Comparison of ENCODE assay signal across 13 mouse cellular contexts in genomic region chr4:115937061-115937976, GRCm38 (mm10). TPM values are rescaled to one million over a fixed set of nuclear protein-coding genes. Genes with fewer than 3 reads are reported as not detected.
A peak's percentile ranks its signal among the peaks of the same experiment; 100 is the strongest.
DNase-seq lines count a peak whose midpoint lies in the region; ATAC-seq lines count a peak whose summit lies in the region.
"Had no signal": no experiment of that assay in that cellular context is flagged by ENCODE, and none has a peak within 500 bp of the region (broad histone marks: within the 10 kb centered on the region; RNA-seq: fewer than 3 reads in every experiment).

No protein-coding gene starts in this region.

- H3K4me2 ChIP-seq in forebrain, embryonic 12.5 days: peak overlapping the region; percentile 17; the same call in 1 of the 2 replicates
- H3K4me2 ChIP-seq in forebrain, embryonic 14.5 days (ENCODE audit: low read length): no peak overlapping the region
- no peak overlapping the region for H3K4me2 ChIP-seq in lung, embryonic 15.5 days
- peak overlapping the region; percentile 40 for H3K4me2 ChIP-seq in hindbrain, embryonic 13.5 days
- peak overlapping the region; percentile 61 for H3K4me2 ChIP-seq in midbrain, embryonic 14.5 days (ENCODE audit: low read length)
- H3K4me2 ChIP-seq: liver, embryonic 15.5 days; neural tube, embryonic 15.5 days had no signal

- no peak overlapping the region for H3K27ac ChIP-seq in forebrain, embryonic 12.5 days
- no peak overlapping the region for H3K27ac ChIP-seq in forebrain, embryonic 14.5 days (ENCODE audit: low read depth, low read length)
- no peak overlapping the region for H3K27ac ChIP-seq in lung, embryonic 15.5 days
- peak overlapping the region; percentile 30; the same call in 1 of the 2 replicates for H3K27ac ChIP-seq in hindbrain, embryonic 13.5 days
- no peak overlapping the region for H3K27ac ChIP-seq in midbrain, embryonic 14.5 days (replicated peaks; ENCODE audit: low read depth, low read length)
- H3K27ac ChIP-seq: gastrocnemius, adult 2 months; liver, embryonic 15.5 days; neural tube, embryonic 15.5 days had no signal

- no peak overlapping the region for H3K4me3 ChIP-seq in forebrain, embryonic 12.5 days (replicated peaks)
- H3K4me3 ChIP-seq in forebrain, embryonic 14.5 days (ENCODE audit: low read depth, low read length): no peak overlapping the region
- H3K4me3 ChIP-seq in lung, embryonic 15.5 days: no peak overlapping the region
- peak overlapping the region; percentile 34 for H3K4me3 ChIP-seq in hindbrain, embryonic 13.5 days
- peak overlapping the region; percentile 35 for H3K4me3 ChIP-seq in midbrain, embryonic 14.5 days (replicated peaks; ENCODE audit: low read depth, low read length)
- H3K4me3 ChIP-seq: liver, embryonic 15.5 days; neural tube, embryonic 15.5 days had no signal

- no peak for DNase-seq in forebrain, embryonic 14.5 days (ENCODE audit: low spot score)
- DNase-seq in lung, postnatal 25 days (ENCODE audit: low spot score): no peak
- DNase-seq in midbrain, embryonic 14.5 days: peak; percentile 15
- no peak for DNase-seq in kidney, postnatal 14 days
- DNase-seq: gastrocnemius, adult 2 months; thymus, postnatal 25 days had no signal

- ATAC-seq in forebrain, embryonic 12.5 days (ENCODE audit: low FRiP score): no peak
- ATAC-seq in forebrain, embryonic 14.5 days: no peak
- 0 out of 2 replicates have a peak, but pooled peaks have one; percentile 6 for ATAC-seq in lung, embryonic 15.5 days (ENCODE audit: borderline replicate concordance, extremely low read depth, low FRiP score, low TSS enrichment)
- ATAC-seq in hindbrain, embryonic 13.5 days (ENCODE audit: low FRiP score): no peak
- no peak for ATAC-seq in midbrain, embryonic 14.5 days (ENCODE audit: low FRiP score, low TSS enrichment)
- ATAC-seq in activated CD4-positive, CD25-positive, alpha-beta regulatory T cell, adult 4 months: no peak

- no peaks in the 10 kb centered on the region for H3K9me3 ChIP-seq in forebrain, embryonic 12.5 days
- no peaks in the 10 kb centered on the region for H3K9me3 ChIP-seq in forebrain, embryonic 14.5 days (replicated peaks; ENCODE audit: control insufficient read depth, low read length)
- no peaks in the 10 kb centered on the region for H3K9me3 ChIP-seq in lung, embryonic 15.5 days
- H3K9me3 ChIP-seq in hindbrain, embryonic 13.5 days: no peaks in the 10 kb centered on the region
- no peaks in the 10 kb centered on the region for H3K9me3 ChIP-seq in midbrain, embryonic 14.5 days (ENCODE audit: control insufficient read depth, low read length)
- H3K9me3 ChIP-seq: liver, embryonic 15.5 days; neural tube, embryonic 15.5 days had no signal

- H3K4me1 ChIP-seq in forebrain, embryonic 12.5 days: peaks cover 52% of the 10 kb centered on the region
- no peaks in the 10 kb centered on the region for H3K4me1 ChIP-seq in forebrain, embryonic 14.5 days (ENCODE audit: control insufficient read depth, insufficient read depth, low read length)
- H3K4me1 ChIP-seq in lung, embryonic 15.5 days: peaks cover 17% of the 10 kb centered on the region
- H3K4me1 ChIP-seq in hindbrain, embryonic 13.5 days (replicated peaks): peaks cover 35% of the 10 kb centered on the region
- peaks cover 18% of the 10 kb centered on the region for H3K4me1 ChIP-seq in midbrain, embryonic 14.5 days (ENCODE audit: control insufficient read depth, insufficient read depth, low read length)

- H3K9ac ChIP-seq in forebrain, embryonic 12.5 days: no peak overlapping the region
- no peak overlapping the region for H3K9ac ChIP-seq in forebrain, embryonic 14.5 days (ENCODE audit: low read length)
- no peak overlapping the region for H3K9ac ChIP-seq in lung, embryonic 15.5 days
- H3K9ac ChIP-seq in hindbrain, embryonic 13.5 days: 0 out of 2 replicates have a peak overlapping the region, but pooled peaks have one; percentile 39
- H3K9ac ChIP-seq in midbrain, embryonic 14.5 days (replicated peaks; ENCODE audit: low read length): no peak overlapping the region; the same call in 1 of the 2 replicates
- H3K9ac ChIP-seq: liver, embryonic 15.5 days; neural tube, embryonic 15.5 days had no signal

- H3K36me3 ChIP-seq in forebrain, embryonic 12.5 days (replicated peaks): no peaks in the 10 kb centered on the region
- no peaks in the 10 kb centered on the region for H3K36me3 ChIP-seq in forebrain, embryonic 14.5 days (ENCODE audit: control insufficient read depth, insufficient read depth, low read length)
- H3K36me3 ChIP-seq in lung, embryonic 15.5 days: no peaks in the 10 kb centered on the region
- H3K36me3 ChIP-seq in hindbrain, embryonic 13.5 days: no peaks in the 10 kb centered on the region
- no peaks in the 10 kb centered on the region for H3K36me3 ChIP-seq in midbrain, embryonic 14.5 days (ENCODE audit: control insufficient read depth, insufficient read depth, low read length)
- H3K36me3 ChIP-seq: liver, embryonic 15.5 days; neural tube, embryonic 15.5 days had no signal

- 3% methylated on average over 19 of the region's 19 CpGs for WGBS in forebrain, embryonic 12.5 days
- 3% methylated on average over 19 of the region's 19 CpGs for WGBS in forebrain, embryonic 14.5 days
- WGBS in lung, embryonic 15.5 days: 5% methylated on average over 19 of the region's 19 CpGs
- WGBS in hindbrain, embryonic 13.5 days: 2% methylated on average over 19 of the region's 19 CpGs
- WGBS in midbrain, embryonic 14.5 days: 8% methylated on average over 19 of the region's 19 CpGs

- peaks cover 100% of the 10 kb centered on the region for H3K27me3 ChIP-seq in forebrain, embryonic 12.5 days
- H3K27me3 ChIP-seq in forebrain, embryonic 14.5 days (replicated peaks; ENCODE audit: control insufficient read depth, insufficient read depth, low read length): peaks cover 95% of the 10 kb centered on the region
- peaks cover 99% of the 10 kb centered on the region for H3K27me3 ChIP-seq in lung, embryonic 15.5 days
- peaks cover 97% of the 10 kb centered on the region for H3K27me3 ChIP-seq in hindbrain, embryonic 13.5 days
- H3K27me3 ChIP-seq in midbrain, embryonic 14.5 days (ENCODE audit: control insufficient read depth, insufficient read depth, low read length): peaks cover 78% of the 10 kb centered on the region

RNA-seq across cellular contexts. Expression of gene Dmbx1, which starts 2.4 kb away (rescaled TPM):
- 0.51 and 0.87 TPM in 2 replicates for polyA plus RNA-seq in forebrain, embryonic 12.5 days (2016; fragmentation: Nextera tagmentation; extraction: Ambion mirVana)
- polyA plus RNA-seq in forebrain, embryonic 14.5 days (2014; fragmentation: Nextera tagmentation; extraction: Ambion mirVana): 0.05 TPM in 2 replicates
- polyA plus RNA-seq in lung, embryonic 15.5 days (2015; fragmentation: Nextera tagmentation; extraction: Ambion mirVana): 0.05 TPM in 1 of 2 replicates, not detected in the other
- 12.7 and 14.3 TPM in 2 replicates for polyA plus RNA-seq in hindbrain, embryonic 13.5 days (2015; fragmentation: Nextera tagmentation; extraction: Ambion mirVana)
- polyA plus RNA-seq in midbrain, embryonic 14.5 days (2014; fragmentation: Nextera tagmentation; extraction: Ambion mirVana): 8.2 and 8.5 TPM in 2 replicates
- not detected for polyA plus RNA-seq in activated CD4-positive, CD25-positive, alpha-beta regulatory T cell, adult 4 months (2017; shearing (Covaris generic))
- polyA plus RNA-seq: large intestine, adult 2 months; liver, embryonic 15.5 days had no signal

RNA-seq across cellular contexts. Expression of gene 6430628N08Rik, which starts 46.9 kb away (rescaled TPM):
- not detected in 2 replicates for polyA plus RNA-seq in forebrain, embryonic 12.5 days (2016; fragmentation: Nextera tagmentation; extraction: Ambion mirVana)
- not detected in 2 replicates for polyA plus RNA-seq in forebrain, embryonic 14.5 days (2014; fragmentation: Nextera tagmentation; extraction: Ambion mirVana)
- not detected in 2 replicates for polyA plus RNA-seq in lung, embryonic 15.5 days (2015; fragmentation: Nextera tagmentation; extraction: Ambion mirVana)
- 0.12 and 0.30 TPM in 2 replicates for polyA plus RNA-seq in hindbrain, embryonic 13.5 days (2015; fragmentation: Nextera tagmentation; extraction: Ambion mirVana)
- not detected in 2 replicates for polyA plus RNA-seq in midbrain, embryonic 14.5 days (2014; fragmentation: Nextera tagmentation; extraction: Ambion mirVana)
- not detected for polyA plus RNA-seq in activated CD4-positive, CD25-positive, alpha-beta regulatory T cell, adult 4 months (2017; shearing (Covaris generic))
- polyA plus RNA-seq: large intestine, adult 2 months; liver, embryonic 15.5 days had no signal

RNA-seq across cellular contexts. Expression of gene Kncn, which starts 53.1 kb away (rescaled TPM):
- not detected in 2 replicates for polyA plus RNA-seq in forebrain, embryonic 12.5 days (2016; fragmentation: Nextera tagmentation; extraction: Ambion mirVana)
- polyA plus RNA-seq in forebrain, embryonic 14.5 days (2014; fragmentation: Nextera tagmentation; extraction: Ambion mirVana): 0.31 TPM in 1 of 2 replicates, not detected in the other
- not detected in 2 replicates for polyA plus RNA-seq in lung, embryonic 15.5 days (2015; fragmentation: Nextera tagmentation; extraction: Ambion mirVana)
- not detected in 2 replicates for polyA plus RNA-seq in hindbrain, embryonic 13.5 days (2015; fragmentation: Nextera tagmentation; extraction: Ambion mirVana)
- polyA plus RNA-seq in midbrain, embryonic 14.5 days (2014; fragmentation: Nextera tagmentation; extraction: Ambion mirVana): 0.15 and 0.24 TPM in 2 replicates
- polyA plus RNA-seq in activated CD4-positive, CD25-positive, alpha-beta regulatory T cell, adult 4 months (2017; shearing (Covaris generic)): not detected
- polyA plus RNA-seq: large intestine, adult 2 months; liver, embryonic 15.5 days had no signal

Comparison
In these comparisons a context has a peak if more than half of its experiments do, and no peak if none do; other contexts are left out.
1. H3K4me2 ChIP-seq: peak in forebrain, embryonic 12.5 days (single experiment), hindbrain, embryonic 13.5 days (single experiment) and midbrain, embryonic 14.5 days (single experiment); none in forebrain, embryonic 14.5 days (single experiment) and lung, embryonic 15.5 days (single experiment).
2. H3K4me3 ChIP-seq: peak in hindbrain, embryonic 13.5 days (single experiment) and midbrain, embryonic 14.5 days (single experiment); none in forebrain, embryonic 12.5 days (single experiment), forebrain, embryonic 14.5 days (single experiment) and lung, embryonic 15.5 days (single experiment).